Mouse (Mus musculus) layer of hippocampus, adult 9-11 months (tissue): ENCODE measurements around the gene Dpm2.

ENCODE experiments used
- DNase-seq: peaks from one replicate; pipeline ENCODE4 v3.0.0; 2022

Dpm2 gene

GRCm38 (mm10) chr2:32586871-32587351, 16.3 kb downstream of the Dpm2 start, which contains the start of gene St6galnac4:
Gene St6galnac4 (plus strand): TSS chr2:32587095.
- peak; percentile 94 for DNase-seq

- DNase-seq: no peak
Observed at GRCm38 (mm10) chr2:32587731-32588321, 17.2 kb downstream of the Dpm2 start.

- DNase-seq: peak; percentile 48
Observed at GRCm38 (mm10) chr2:32589213-32589795, 18.6 kb downstream of the Dpm2 start.

- DNase-seq: peak; percentile 72
Observed at GRCm38 (mm10) chr2:32590224-32590623, 19.6 kb downstream of the Dpm2 start.

GRCm38 (mm10) chr2:32591249-32591648, 20.6 kb downstream of the Dpm2 start:
- DNase-seq: no peak

GRCm38 (mm10) chr2:32596725-32597124, 26.1 kb downstream of the Dpm2 start:
- DNase-seq: no peak

GRCm38 (mm10) chr2:32597248-32597647, 26.6 kb downstream of the Dpm2 start:
- no peak for DNase-seq

- DNase-seq: no peak
Observed at GRCm38 (mm10) chr2:32597699-32598098, 27.0 kb downstream of the Dpm2 start.

- no peak for DNase-seq
Observed at GRCm38 (mm10) chr2:32598506-32598905, 27.8 kb downstream of the Dpm2 start.

- no peak for DNase-seq
Observed at GRCm38 (mm10) chr2:32599409-32599808, 28.8 kb downstream of the Dpm2 start, which contains the start of gene St6galnac6. Gene St6galnac6 (plus strand): TSS chr2:32599709.

- no peak for DNase-seq
Observed at GRCm38 (mm10) chr2:32601417-32602065, 30.9 kb downstream of the Dpm2 start.

- peak; percentile 87 for DNase-seq
Observed at GRCm38 (mm10) chr2:32602600-32603054, 32.0 kb downstream of the Dpm2 start.

- no peak for DNase-seq
Observed at GRCm38 (mm10) chr2:32604631-32605030, 34.0 kb downstream of the Dpm2 start.

GRCm38 (mm10) chr2:32606161-32607142, 35.8 kb downstream of the Dpm2 start:
- DNase-seq: peak; percentile 88

- DNase-seq: peak; percentile 59
Observed at GRCm38 (mm10) chr2:32607262-32607947, 36.7 kb downstream of the Dpm2 start.

- peak; percentile 72 for DNase-seq
Observed at GRCm38 (mm10) chr2:32608141-32608777, 37.6 kb downstream of the Dpm2 start.

GRCm38 (mm10) chr2:32608778-32609435, 38.2 kb downstream of the Dpm2 start:
- no peak for DNase-seq

GRCm38 (mm10) chr2:32610610-32611229, 40.1 kb downstream of the Dpm2 start:
- DNase-seq: no peak

GRCm38 (mm10) chr2:32612274-32612673, 41.6 kb downstream of the Dpm2 start:
- DNase-seq: no peak

- no peak for DNase-seq
Observed at GRCm38 (mm10) chr2:32617109-32617508, 46.5 kb downstream of the Dpm2 start.
